11 mouse cellular contexts compared by ENCODE assay signal in the genomic region with DNA sequence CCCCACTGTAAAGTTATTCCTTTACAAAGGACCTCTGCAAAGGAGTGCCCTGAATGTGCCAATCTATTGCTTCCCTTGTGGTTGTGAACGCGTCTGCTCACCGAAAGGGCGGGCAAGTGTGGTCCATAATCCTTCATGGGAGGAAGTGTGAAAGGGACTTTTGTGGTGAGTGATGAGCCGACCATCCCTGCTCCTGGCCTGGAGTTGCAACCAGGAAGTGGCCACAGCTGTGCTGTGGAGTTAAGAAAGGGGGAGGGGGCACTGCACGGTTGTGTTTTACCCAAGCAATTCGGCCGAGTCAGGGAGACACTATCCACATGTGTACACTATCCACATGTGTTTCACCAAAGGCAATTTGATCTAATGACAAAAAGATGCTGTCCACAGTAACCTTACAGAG. TPM values are rescaled to one million over a fixed set of nuclear protein-coding genes. Genes with fewer than 3 reads are reported as not detected.
A peak's percentile ranks its signal among the peaks of the same experiment; 100 is the strongest.
DNase-seq lines count a peak whose midpoint lies in the region; ATAC-seq and TF ChIP-seq lines count a peak whose summit lies in the region.
"Had no signal": no experiment of that assay in that cellular context is flagged by ENCODE, and none has a peak within 500 bp of the region (broad histone marks: within the 10 kb centered on the region; RNA-seq: fewer than 3 reads in every experiment).

No protein-coding gene starts in this region.

- H3K4me2 ChIP-seq in intestine, embryonic 16.5 days (ENCODE audit: low read depth, low read length), result no peak overlapping the region
- no peak overlapping the region for H3K4me2 ChIP-seq in stomach, embryonic 15.5 days
- H3K4me2 ChIP-seq: embryonic facial prominence, embryonic 15.5 days had no signal

- DNase-seq in gastrocnemius, adult 2 months, result no peak
- no peak for DNase-seq in gastrocnemius, postnatal 4 days (ENCODE audit: low spot score in 2 of 2)
- DNase-seq in lung, postnatal 10 days, result peak; percentile 34
- DNase-seq in lung, postnatal 36 days, result no peak
- no peak for DNase-seq in thymus, adult 18-20 months
- DNase-seq in right cerebral cortex, postnatal 4 days, result no peak
- DNase-seq: B cell, adult 2 months; kidney, adult 9 months had no signal

- peak overlapping the region; percentile 79 for H3K27ac ChIP-seq in gastrocnemius, adult 2 months
- H3K27ac ChIP-seq in intestine, embryonic 16.5 days (ENCODE audit: low read length), result peak overlapping the region; percentile 34
- H3K27ac ChIP-seq in stomach, embryonic 15.5 days, result peak overlapping the region; percentile 80

- ATAC-seq in intestine, embryonic 16.5 days, result peak; percentile 21
- ATAC-seq in stomach, embryonic 15.5 days (ENCODE audit: insufficient read depth, low FRiP score, low read depth), result peak; percentile 41; the same call in 1 of the 2 replicates

- peaks cover 3% of the 10 kb centered on the region; the same call in 1 of the 2 replicates for H3K36me3 ChIP-seq in intestine, embryonic 16.5 days (ENCODE audit: control insufficient read depth, insufficient read depth, low read length)
- peaks cover 12% of the 10 kb centered on the region; the same call in 1 of the 2 replicates for H3K36me3 ChIP-seq in stomach, embryonic 15.5 days

- peaks cover 55% of the 10 kb centered on the region for H3K4me1 ChIP-seq in intestine, embryonic 16.5 days (ENCODE audit: control insufficient read depth, insufficient read depth, low read length)
- H3K4me1 ChIP-seq in stomach, embryonic 15.5 days, result peaks cover 40% of the 10 kb centered on the region

- WGBS in intestine, embryonic 16.5 days, result 42% methylated on average over 8 of the region's 8 CpGs
- WGBS in stomach, embryonic 15.5 days, result 39% methylated on average over 8 of the region's 8 CpGs

- TF ChIP-seq CTCF in gastrocnemius, adult 2 months (IDR thresholded peaks at IDR 0.05), result no peak

- H3K9ac ChIP-seq in intestine, embryonic 16.5 days (ENCODE audit: low read depth, low read length), result 0 out of 2 replicates have a peak overlapping the region, but pooled peaks have one; percentile 44
- H3K9ac ChIP-seq in stomach, embryonic 15.5 days, result no peak overlapping the region
- H3K9ac ChIP-seq: embryonic facial prominence, embryonic 15.5 days had no signal

- H3K9me3 ChIP-seq in intestine, embryonic 16.5 days (ENCODE audit: control insufficient read depth, low read length), result no peaks in the 10 kb centered on the region
- no peaks in the 10 kb centered on the region for H3K9me3 ChIP-seq in stomach, embryonic 15.5 days
- H3K9me3 ChIP-seq: embryonic facial prominence, embryonic 15.5 days had no signal

- no peaks in the 10 kb centered on the region for H3K27me3 ChIP-seq in intestine, embryonic 16.5 days (replicated peaks; ENCODE audit: control insufficient read depth, insufficient read depth, low read length)
- no peaks in the 10 kb centered on the region for H3K27me3 ChIP-seq in stomach, embryonic 15.5 days (replicated peaks)
- H3K27me3 ChIP-seq: embryonic facial prominence, embryonic 15.5 days had no signal

- intact Hi-C loops in gastrocnemius, adult 2 months (cut with DNase I), result no loop called here

- H3K4me3 ChIP-seq in gastrocnemius, adult 2 months, result no peak overlapping the region
- no peak overlapping the region for H3K4me3 ChIP-seq in intestine, embryonic 16.5 days (ENCODE audit: low read length)
- H3K4me3 ChIP-seq in stomach, embryonic 15.5 days (replicated peaks), result no peak overlapping the region
- H3K4me3 ChIP-seq: embryonic facial prominence, embryonic 15.5 days had no signal

RNA-seq across cellular contexts. Expression of gene Plpp3, which starts 49.8 kb away (rescaled TPM):
- 10 to 100 TPM; 45.8 to 69.1 TPM for total RNA-seq in gastrocnemius, adult 2 months (2021)
- total RNA-seq in gastrocnemius, postnatal 4 days (2021), result 100 to 1,000 TPM; 116 to 119 TPM
- 46.0 and 48.4 TPM in 2 replicates for polyA plus RNA-seq in intestine, embryonic 16.5 days (2015; fragmentation: Nextera tagmentation; extraction: Ambion mirVana)
- 61.7 and 62.9 TPM in 2 replicates for polyA plus RNA-seq in stomach, embryonic 15.5 days (2015; fragmentation: Nextera tagmentation; extraction: Ambion mirVana)
